Comparison of ENCODE assay signal across 18 mouse cellular contexts in genomic region chr1:188347762-188348161, GRCm38 (mm10).
DNase-seq lines count a peak whose midpoint lies in the region; ATAC-seq and TF ChIP-seq lines count a peak whose summit lies in the region.
"Had no signal": no experiment of that assay in that cellular context is flagged by ENCODE, and none has a peak within 500 bp of the region (broad histone marks: within the 10 kb centered on the region; RNA-seq: fewer than 3 reads in every experiment).

No protein-coding gene starts in this region.

- no peak for TF ChIP-seq EP300 in MEL (IDR thresholded peaks at IDR 0.05; ENCODE audit: low read depth in 1 of 2, low read length in 2 of 2)

- H3K4me3 ChIP-seq in MEL (ENCODE audit: control insufficient read depth in 1 of 2, insufficient read depth in 1 of 2, low read depth in 2 of 2, low read length in 2 of 2), result no peak overlapping the region
- H3K4me3 ChIP-seq: embryonic facial prominence, embryonic 10.5 days; embryonic facial prominence, embryonic 12.5 days; forebrain, embryonic 13.5 days; forebrain, embryonic 15.5 days had no signal

- ATAC-seq in common myeloid progenitor, adult 5-6 weeks (replicated peaks; ENCODE audit: low read depth, poor library complexity, severe bottlenecking), result peak; percentile 39
- ATAC-seq in megakaryocyte progenitor cell, adult 5-6 weeks (replicated peaks; ENCODE audit: poor library complexity), result peak; percentile 48
- ATAC-seq in CD4-positive, CD25-positive, alpha-beta regulatory T cell, adult 4 months, result no peak
- ATAC-seq: forebrain, embryonic 13.5 days; forebrain, embryonic 15.5 days; forebrain, postnatal 0 days had no signal

- H3K36me3 ChIP-seq in MEL (ENCODE audit: control insufficient read depth in 1 of 2, insufficient read depth in 2 of 2, low read length in 2 of 2), result no peaks in the 10 kb centered on the region
- H3K36me3 ChIP-seq: embryonic facial prominence, embryonic 10.5 days; embryonic facial prominence, embryonic 12.5 days; forebrain, embryonic 15.5 days had no signal

- H3K27ac ChIP-seq in MEL (ENCODE audit: control insufficient read depth, low read depth, low read length), result no peak overlapping the region
- H3K27ac ChIP-seq: embryonic facial prominence, embryonic 10.5 days; embryonic facial prominence, embryonic 12.5 days; forebrain, embryonic 13.5 days; forebrain, embryonic 15.5 days had no signal

- no peak for TF ChIP-seq RAD21 in MEL (IDR thresholded peaks at IDR 0.05; ENCODE audit: low read depth, low read length)

- TF ChIP-seq CTCF in MEL (IDR thresholded peaks at IDR 0.05 in 2 of 3, conservative IDR thresholded peaks at IDR 0.05 in 1 of 3; ENCODE audit: control insufficient read depth in 1 of 3, insufficient read depth in 1 of 3, low read depth in 2 of 3, low read length in 3 of 3, poor library complexity in 1 of 3, severe bottlenecking in 1 of 3), result no peak

- H3K9me3 ChIP-seq in MEL (replicated peaks; ENCODE audit: insufficient read depth, low read length), result no peaks in the 10 kb centered on the region
- H3K9me3 ChIP-seq: embryonic facial prominence, embryonic 10.5 days; embryonic facial prominence, embryonic 12.5 days; forebrain, embryonic 13.5 days; forebrain, embryonic 15.5 days had no signal

- no peaks in the 10 kb centered on the region for H3K79me2 ChIP-seq in MEL (ENCODE audit: control insufficient read depth, insufficient read depth, low read length, poor library complexity)

- H3K4me1 ChIP-seq in MEL (ENCODE audit: control insufficient read depth in 1 of 2, insufficient read depth in 2 of 2, low read length in 2 of 2), result no peaks in the 10 kb centered on the region
- H3K4me1 ChIP-seq: embryonic facial prominence, embryonic 10.5 days; embryonic facial prominence, embryonic 12.5 days; forebrain, embryonic 13.5 days; forebrain, embryonic 15.5 days had no signal

- TF ChIP-seq POLR2A in MEL (IDR thresholded peaks at IDR 0.05; ENCODE audit: control insufficient read depth in 1 of 2, insufficient read depth in 1 of 2, low read depth in 1 of 2, low read length in 2 of 2, poor library complexity in 1 of 2), result no peak

- peak; percentile 54 for DNase-seq in MEL (ENCODE audit: low read depth, low spot score)
- no peak for DNase-seq in cerebellum, postnatal 25 days
- DNase-seq: adrenal gland, adult 2 months; adrenal gland, postnatal 10 days; adrenal gland, postnatal 25 days; B cell, adult 2 months; cerebellum, adult 11-12 months; cerebellum, adult 2 months; cerebellum, adult 9-10 months; cerebellum, postnatal 36 days; forebrain, postnatal 0 days had no signal

- no peaks in the 10 kb centered on the region for H3K27me3 ChIP-seq in MEL (ENCODE audit: control insufficient read depth in 1 of 2, insufficient read depth in 2 of 2, low read length in 2 of 2)
- H3K27me3 ChIP-seq: embryonic facial prominence, embryonic 12.5 days; forebrain, embryonic 13.5 days; forebrain, embryonic 15.5 days had no signal

- no peak overlapping the region for H3K9ac ChIP-seq in MEL (ENCODE audit: control insufficient read depth, low read depth, low read length, poor library complexity, severe bottlenecking)
- H3K9ac ChIP-seq: embryonic facial prominence, embryonic 12.5 days; forebrain, embryonic 13.5 days; forebrain, embryonic 15.5 days; forebrain, postnatal 0 days had no signal

TF ChIP-seq in MEL, 35 proteins besides CTCF, POLR2A, EP300 and RAD21:
- TF ChIP-seq NRF1 (IDR thresholded peaks at IDR 0.05; ENCODE audit: insufficient read depth, low read depth, low read length, poor library complexity, severe bottlenecking) (no peak), JUND (IDR thresholded peaks at IDR 0.05; ENCODE audit: low read depth, low read length) (no peak), ZNF384 (IDR thresholded peaks at IDR 0.05; ENCODE audit: low read depth, low read length) (no peak), ELF1 (IDR thresholded peaks at IDR 0.05; ENCODE audit: low read depth, low read length) (no peak), KAT2A (conservative IDR thresholded peaks at IDR 0.05; ENCODE audit: low read depth, low read length) (no peak), SMC3 (IDR thresholded peaks at IDR 0.05; ENCODE audit: low read depth, low read length) (no peak), MYC (IDR thresholded peaks at IDR 0.05; ENCODE audit: low read depth, low read length) (no peak), ZMIZ1 (IDR thresholded peaks at IDR 0.05; ENCODE audit: low read depth, low read length) (no peak), POLR2AphosphoS2 (IDR thresholded peaks at IDR 0.05; ENCODE audit: low read length) (no peak), CHD2 (IDR thresholded peaks at IDR 0.05; ENCODE audit: low read length) (no peak), MXI1 (IDR thresholded peaks at IDR 0.05; ENCODE audit: low read depth, low read length) (no peak)
TF ChIP-seq in MEL: peak in this region for 0.
